Mouse (Mus musculus) cerebellum, postnatal 36 days (tissue): Measurements from ENCODE around the gene Olfm3.

Source experiments
- DNase-seq, 2 experiments: peaks; one replicate each; pipeline ENCODE4 v3.0.0; 2021 to 2022; ENCODE audit warnings: mixed read lengths in 2 of 2

The Olfm3 gene

DNA sequence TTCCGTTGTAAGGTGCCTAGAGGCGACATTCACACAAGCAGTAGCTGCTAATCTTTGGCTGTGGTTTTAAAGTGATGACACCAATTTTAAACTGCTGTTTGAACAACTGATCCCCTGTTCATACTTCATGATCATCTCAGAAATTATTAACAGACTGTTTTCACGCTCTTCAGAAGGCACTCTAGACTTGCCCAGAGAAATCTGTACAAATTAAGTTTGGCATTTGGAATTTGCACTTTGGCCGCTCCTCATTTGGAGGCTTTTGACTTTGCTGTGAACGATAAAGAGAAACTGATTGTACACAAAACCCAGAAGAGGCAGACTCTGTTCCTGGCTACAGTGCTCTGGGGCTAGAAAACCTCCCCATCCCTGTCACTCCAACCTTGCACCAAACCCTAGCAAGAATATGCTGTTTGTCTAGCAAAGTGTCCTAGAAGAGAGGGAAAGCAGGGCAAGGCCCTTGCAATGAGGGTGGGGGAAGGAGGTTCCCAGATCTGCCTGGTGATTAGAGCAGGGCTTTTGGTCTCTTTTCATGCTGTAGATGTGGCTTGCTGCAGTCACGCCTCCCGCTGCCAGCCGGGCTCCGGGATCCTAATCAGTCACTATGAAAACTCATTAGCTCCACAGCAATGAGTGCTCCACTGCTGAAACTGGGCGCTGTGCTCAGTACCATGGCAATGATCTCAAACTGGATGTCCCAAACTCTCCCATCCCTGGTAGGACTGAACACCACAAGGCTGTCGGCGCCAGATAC lies 176.7 kb downstream of the Olfm3 start:
- peak; percentile 45 to 48 for DNase-seq

DNA sequence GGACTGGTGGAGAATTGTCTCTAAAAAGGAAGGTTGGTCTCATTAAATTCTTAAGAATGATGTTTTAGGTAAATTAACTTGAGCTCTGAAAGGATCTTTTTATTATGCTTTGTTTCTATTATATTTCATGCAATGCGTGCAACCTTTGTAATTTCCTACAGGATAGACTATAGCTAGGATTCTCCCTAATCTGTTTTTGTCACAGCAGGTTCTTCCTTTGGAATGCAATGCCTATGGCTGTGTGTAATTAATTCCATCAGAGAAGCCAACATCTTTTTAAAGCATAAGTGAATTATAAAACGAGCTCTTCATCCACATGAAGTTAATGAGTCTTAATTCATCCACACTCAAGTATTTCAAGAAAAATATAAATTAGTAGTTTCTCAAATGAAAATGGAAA lies 177.5 kb downstream of the Olfm3 start:
- DNase-seq, result no peak

DNA sequence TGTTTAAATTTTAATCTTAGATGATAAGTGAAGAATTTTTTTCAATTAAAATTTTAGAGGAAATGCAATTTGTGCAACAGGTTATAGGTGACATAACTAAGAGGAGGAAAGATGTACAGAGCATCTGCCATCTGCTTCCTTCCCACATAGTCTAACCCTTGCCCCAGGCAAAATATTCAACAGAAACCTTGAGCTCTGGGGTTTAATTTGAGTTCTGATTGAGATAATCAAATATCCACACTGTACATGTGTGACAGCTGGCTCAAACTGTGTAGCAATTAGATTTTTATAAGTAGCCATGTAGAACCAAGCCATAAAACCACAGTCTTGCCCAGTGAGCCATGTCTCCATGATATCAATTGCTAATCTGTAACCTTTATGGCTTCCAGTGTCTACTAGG lies 179.1 kb downstream of the Olfm3 start:
- no peak for DNase-seq

DNA sequence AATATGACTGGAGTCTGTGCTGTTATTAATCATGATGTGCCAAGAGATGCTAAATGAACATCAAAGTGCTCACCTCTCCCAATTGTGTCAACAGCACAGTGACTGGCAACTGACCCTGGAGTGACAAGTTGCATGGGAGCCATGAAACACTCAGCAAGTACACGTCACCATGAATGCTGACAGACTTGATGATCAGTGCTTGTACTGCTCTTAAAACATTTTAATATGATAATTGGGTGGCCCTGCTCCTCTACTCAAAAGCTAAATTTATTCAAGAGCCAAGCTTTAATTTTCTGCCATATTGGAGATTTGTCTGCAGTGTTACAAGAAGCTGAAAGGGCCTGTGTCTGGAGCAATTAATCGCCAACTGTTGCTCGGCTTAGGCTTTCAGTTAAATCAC lies 184.4 kb downstream of the Olfm3 start:
- DNase-seq, result no peak

DNA sequence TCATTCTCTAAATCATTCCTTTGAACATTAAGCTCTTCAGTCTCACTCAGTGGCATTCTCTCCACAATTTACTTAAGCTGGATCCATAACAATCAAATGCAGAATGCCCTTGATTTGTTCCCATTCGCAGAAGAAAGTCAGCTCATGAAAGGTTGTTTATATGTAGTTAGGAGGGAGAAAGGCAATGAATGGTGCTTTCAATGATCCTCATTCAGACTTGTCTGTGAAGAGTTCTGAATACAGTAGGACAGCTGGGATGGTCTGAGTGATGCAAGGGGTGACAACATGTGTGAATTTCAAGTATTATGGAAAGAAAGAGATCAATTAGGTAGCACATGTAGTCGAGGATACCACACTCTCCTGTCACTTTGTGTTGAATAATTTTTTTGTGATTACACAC lies 186.8 kb downstream of the Olfm3 start:
- DNase-seq, result no peak

DNA sequence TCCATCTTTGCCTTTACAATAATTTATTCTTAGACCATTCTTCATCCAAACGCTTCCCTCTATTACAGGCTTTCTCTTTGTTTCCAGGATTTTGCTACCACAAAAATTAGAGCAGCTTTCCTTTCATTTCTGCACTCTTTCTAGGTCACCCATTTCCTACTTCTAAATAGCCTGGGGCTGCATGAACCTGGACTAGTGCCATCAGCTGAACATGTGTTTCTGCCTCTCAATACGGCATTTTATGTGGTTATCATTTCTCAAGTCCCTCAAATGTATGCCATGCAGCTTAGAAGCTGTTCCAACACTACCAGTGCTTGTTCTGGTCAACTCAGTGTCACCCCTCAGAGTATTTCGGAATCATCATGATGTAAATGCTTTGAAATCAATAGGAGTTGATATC lies 191.6 kb downstream of the Olfm3 start:
- peak; percentile 50 to 68 for DNase-seq

DNA sequence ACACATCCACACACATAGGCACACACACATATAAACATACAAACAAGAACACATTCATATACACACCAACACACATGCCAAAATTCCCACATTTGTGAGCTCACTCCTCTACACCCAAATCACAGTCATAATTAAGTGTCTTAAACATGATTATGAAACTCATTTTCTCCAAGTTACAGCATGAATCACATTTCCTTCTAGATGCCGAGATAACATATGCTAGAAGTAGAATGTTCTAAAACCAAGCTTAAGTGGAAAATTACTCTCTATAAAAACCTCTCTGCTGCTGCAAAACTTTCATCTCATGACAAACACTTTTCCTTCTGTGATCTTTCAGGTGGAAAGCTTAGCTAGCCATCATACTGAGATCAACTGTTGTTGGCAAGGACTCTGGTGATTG lies 195.7 kb downstream of the Olfm3 start:
- DNase-seq, result no peak

DNA sequence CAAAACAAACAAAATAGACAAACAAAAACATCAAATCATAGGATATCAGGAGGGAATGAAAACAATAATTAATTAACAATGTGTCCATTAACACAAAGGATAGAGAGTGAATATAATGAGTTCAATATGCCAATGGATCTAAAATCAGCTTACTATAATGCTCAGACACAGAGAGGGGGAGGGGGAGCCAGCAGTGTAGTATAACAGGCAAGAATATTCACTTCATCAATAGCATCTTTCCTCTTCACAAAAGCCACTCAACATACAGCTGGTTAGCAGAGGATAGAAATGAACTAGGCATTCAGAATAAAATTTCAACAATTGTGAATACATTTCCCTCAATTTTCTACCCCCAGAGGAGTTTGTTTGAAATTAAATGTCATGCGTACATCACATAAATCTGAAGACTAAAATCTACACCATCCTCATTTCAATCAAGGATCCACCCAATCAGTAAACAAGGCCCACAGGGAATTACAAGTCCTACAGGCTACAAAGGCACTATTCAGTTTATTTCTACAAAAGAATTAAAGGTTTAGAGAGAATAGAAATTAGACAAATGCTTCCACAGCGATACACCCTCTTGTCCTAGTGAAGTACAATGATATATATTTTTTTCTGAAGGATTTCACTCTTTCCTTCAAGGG lies 200.4 kb downstream of the Olfm3 start:
- DNase-seq, result no peak

DNA sequence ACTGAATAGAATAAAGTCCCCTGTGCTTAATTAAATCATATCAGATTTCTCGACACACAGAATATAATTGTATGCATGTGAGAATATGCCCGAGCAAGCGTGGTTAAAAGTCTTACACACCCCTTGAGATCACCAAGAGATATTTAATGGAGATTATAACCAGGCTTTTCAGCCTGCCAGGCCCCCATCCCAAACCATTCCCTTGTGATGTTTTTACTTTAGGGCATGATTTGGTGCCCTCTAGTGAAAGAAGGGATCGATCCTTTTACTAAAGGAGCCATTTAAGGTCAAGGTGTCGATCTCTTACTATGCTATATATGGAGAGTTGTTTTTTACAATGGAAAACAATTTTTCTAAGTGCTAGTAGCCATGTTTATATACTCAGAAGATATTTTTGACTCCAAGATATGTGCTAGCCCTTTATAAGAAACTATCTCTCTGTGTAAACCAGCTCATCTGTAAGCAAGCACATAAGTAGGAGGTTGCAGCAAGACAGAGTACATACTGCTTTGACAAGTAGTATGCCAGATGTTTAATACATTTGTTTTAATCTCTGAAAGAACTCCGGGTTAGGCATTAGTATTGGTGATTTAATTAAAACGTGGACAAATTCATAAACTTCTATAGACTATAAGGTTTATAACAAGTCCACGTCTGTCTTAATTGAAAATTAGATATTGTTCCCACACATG lies 201.1 kb downstream of the Olfm3 start:
- peak in 1 of 2 experiments; percentile 20 for DNase-seq

DNA sequence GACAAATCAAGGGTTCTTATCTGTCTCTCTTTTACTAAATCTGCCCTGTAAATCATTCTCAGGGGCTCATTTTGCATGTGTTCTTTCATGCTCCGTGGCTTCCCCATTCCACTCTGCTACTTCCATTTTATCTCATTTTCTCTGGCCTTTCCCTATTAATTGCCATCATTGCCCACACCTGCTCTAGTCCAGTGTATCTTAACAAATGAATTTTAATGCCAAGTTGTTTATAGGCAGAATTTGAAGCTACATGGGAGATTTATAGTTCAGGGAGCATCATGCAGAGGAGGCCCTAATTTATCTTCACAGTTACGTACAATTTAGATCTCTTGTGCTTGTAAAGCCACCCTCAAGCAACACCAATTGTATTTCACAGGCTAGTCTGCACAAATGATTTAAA lies 241.8 kb downstream of the Olfm3 start:
- DNase-seq, result no peak

DNA sequence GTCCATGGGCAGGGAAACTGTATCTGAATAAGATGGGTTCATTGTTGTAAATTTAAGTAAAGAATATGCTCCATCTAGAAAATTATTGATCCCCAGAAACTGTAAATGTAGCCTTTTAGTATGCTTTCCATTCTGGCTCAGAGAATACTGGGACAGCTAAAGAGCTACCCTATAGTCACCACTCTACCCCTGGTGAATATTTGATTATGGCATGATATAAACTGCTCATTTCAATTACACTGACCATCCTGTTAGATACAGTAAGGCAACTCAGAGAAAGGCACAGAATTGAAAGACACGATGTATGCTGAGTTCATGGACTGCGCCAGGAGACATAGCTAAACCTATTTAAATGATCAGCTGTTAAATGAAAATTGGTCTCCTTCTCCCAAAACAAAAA lies 242.4 kb downstream of the Olfm3 start:
- no peak for DNase-seq

DNA sequence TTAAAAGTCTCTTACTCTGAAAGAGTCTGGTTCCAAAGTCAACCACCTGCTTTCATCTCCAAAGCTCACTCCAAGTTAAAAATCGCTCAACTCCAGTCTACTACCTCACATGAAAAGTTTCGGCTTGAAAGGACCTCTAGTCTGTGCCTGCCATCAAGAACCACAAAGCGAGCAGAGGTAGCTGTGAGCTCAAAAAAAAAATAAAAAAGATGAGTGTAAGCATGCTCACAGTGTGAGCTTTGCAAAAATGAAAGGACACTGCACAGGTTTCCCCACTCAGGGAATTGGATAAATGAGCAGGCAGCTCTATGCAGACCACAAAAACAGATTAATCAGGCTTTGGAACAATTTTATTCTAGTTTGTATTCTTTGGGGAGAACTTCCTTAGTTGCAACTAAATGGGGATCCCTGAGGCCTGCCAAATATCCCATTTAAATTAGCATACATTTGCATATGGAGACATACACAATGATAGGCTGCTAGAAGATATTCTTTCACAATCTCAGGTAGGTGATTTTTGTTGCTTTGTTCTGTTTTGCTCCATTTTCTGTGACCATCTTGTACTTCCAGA lies 255.1 kb downstream of the Olfm3 start:
- no peak for DNase-seq

DNA sequence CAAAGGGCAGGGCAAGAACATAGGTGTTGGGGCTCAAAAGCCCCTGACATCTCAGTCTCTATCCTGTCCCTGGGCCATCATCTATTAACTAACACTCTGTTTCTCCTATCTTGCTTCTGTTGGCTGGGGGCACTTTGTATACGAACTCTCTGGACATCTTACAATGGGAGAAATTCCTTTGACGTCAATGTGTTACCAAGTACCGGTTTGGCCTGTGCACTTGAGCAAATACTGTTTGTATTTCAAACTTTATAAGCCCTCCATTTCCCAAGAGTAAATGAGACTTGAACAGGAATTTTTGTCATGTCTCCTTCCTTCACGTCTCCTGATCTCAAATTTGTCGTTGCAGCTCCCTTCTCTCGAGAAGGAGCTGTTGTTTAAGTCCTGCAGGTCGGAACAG lies 270.7 kb downstream of the Olfm3 start:
- no peak for DNase-seq
